Mouse (Mus musculus) forebrain, postnatal 0 days (tissue): ENCODE data around the gene I0C0044D17Rik. TPM values are rescaled to one million over a fixed set of nuclear protein-coding genes. Genes with fewer than 3 reads are reported as not detected.

Source experiments
- ATAC-seq: fragments of 200-750 bp; cut with Nextera tagmentation; 2 replicates; pipeline ENCODE4 v1.8.0; 2017; ENCODE audit warnings: mild to moderate bottlenecking, moderate library complexity
- DNase-seq: peaks from one replicate; pipeline ENCODE4 v3.0.0-alpha.2; 2015
- H3K27ac ChIP-seq: fragments of 300-500 bp; sonication (generic); 2 replicates; pipeline ENCODE4 v1.5.1; 2014; ENCODE audit warnings: low read depth, mild to moderate bottlenecking, antibody characterized with exemption, low read length, moderate library complexity, mixed read lengths
- H3K27me3 ChIP-seq: fragments of 300-500 bp; sonication (generic); 2 replicates; pipeline ENCODE4 v1.6.1; 2014; ENCODE audit warnings: mild to moderate bottlenecking, low read length, mixed read lengths; ENCODE audit not compliant: insufficient read depth
- H3K36me3 ChIP-seq: fragments of 300-500 bp; sonication (generic); 2 replicates; pipeline ENCODE4 v1.6.1; 2014; ENCODE audit warnings: mild to moderate bottlenecking, moderate library complexity; ENCODE audit not compliant: insufficient read depth
- H3K4me1 ChIP-seq: fragments of 300-500 bp; sonication (generic); 2 replicates; pipeline ENCODE4 v1.6.1; 2014; ENCODE audit warnings: antibody characterized with exemption; ENCODE audit not compliant: insufficient read depth
- H3K4me2 ChIP-seq: fragments of 300-500 bp; sonication (generic); 2 replicates; pipeline ENCODE4 v1.6.1; 2014; ENCODE audit warnings: low read depth, mild to moderate bottlenecking, moderate library complexity
- H3K4me3 ChIP-seq: fragments of 300-500 bp; sonication (generic); 2 replicates; pipeline ENCODE4 v1.5.1; 2014; ENCODE audit warnings: low read depth, low read length, mixed read lengths
- H3K9ac ChIP-seq: fragments of 300-500 bp; sonication (generic); 2 replicates; pipeline ENCODE4 v1.6.1; 2014; ENCODE audit warnings: mild to moderate bottlenecking
- H3K9me3 ChIP-seq: fragments of 300-500 bp; sonication (generic); 2 replicates; pipeline ENCODE4 v1.6.1; 2016; ENCODE audit warnings: low read length
- CTCF ChIP-seq: sonication (generic); IDR thresholded peaks from 2 replicates; pipeline ENCODE4 v1.5.1; 2016; ENCODE audit warnings: antibody characterized with exemption, control low read depth, low read depth
- WGBS: fragments of 180-500 bp; shearing (Covaris S2); extraction: QIAGEN DNeasy Blood & Tissue Kit; methylation state at CpG from one replicate; pipeline ENCODE4 v1.1.7; 2014; 5-methylcytosine and 5-hydroxymethylcytosine counted together
- polyA plus RNA-seq: library from polyadenylated mRNA; unstranded; fragments of >200 nt; fragmentation: Nextera tagmentation; extraction: Ambion mirVana; gene quantifications from 2 replicates; pipeline ENCODE4 v1.2.1, GENCODE M21; 2015
- total RNA-seq: library from RNA; depleted of rRNA; stranded (reverse); fragments of >200 nt; gene quantifications from 2 replicates; pipeline ENCODE4 v1.2.3, GENCODE M21; 2014; rRNA removed

Gene I0C0044D17Rik
- total and polyA plus RNA-seq, 2 experiments from 2014 or later = not detected

- no peak overlapping the region for H3K9ac ChIP-seq
- DNase-seq (no peak), ATAC-seq (no peak)
- no peaks in the 10 kb centered on the region for H3K9me3 ChIP-seq
- no peaks in the 10 kb centered on the region for H3K36me3 ChIP-seq
- no peaks in the 10 kb centered on the region for H3K27me3 ChIP-seq
- H3K27ac ChIP-seq = no peak overlapping the region
- no peaks in the 10 kb centered on the region for H3K4me1 ChIP-seq
- no peak overlapping the region for H3K4me2 ChIP-seq
- TF ChIP-seq CTCF = no peak
- H3K4me3 ChIP-seq = no peak overlapping the region
- WGBS = 89% methylated on average over 6 of the region's 6 CpGs
Measured at GRCm38 (mm10) chr4:98777464-98777863, 46.2 kb downstream of the I0C0044D17Rik start.

DNA sequence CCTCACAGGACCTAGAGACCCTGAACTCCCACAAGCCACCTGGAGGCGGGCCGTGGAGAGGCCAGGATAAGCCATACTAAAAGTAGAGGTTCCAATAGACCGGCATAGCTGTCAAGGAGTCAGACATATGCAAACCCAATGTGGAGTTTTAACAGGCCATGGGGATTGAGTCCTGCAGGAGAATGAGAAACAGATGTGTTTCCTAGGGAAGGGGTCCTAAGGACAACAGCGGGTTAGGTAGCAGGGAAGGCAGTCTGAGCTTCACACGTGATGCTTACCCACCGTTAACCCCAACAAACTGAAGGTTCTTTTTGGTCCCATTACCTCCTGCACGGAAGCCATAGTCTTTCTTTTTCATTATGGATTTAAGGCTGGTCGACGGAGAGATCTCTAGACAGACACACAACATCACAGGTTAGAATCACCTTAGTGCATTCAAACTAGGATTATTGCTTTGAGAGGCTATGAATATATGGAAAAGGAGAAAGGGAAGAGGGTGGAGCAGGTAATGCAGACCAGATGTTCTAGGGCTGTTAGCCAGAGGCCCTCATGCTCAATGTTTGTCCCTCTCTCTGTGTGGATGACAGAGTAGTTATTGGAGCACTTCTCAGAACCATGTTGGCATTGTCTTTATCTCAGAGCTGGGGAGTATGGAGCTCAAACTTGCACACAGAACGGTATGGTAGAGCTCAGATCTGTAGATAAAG, 46.8 kb downstream of the I0C0044D17Rik start:
- TF ChIP-seq CTCF = no peak
- WGBS = 94% methylated on average over 10 of the region's 10 CpGs
- ATAC-seq = no peak
- Histone ChIP-seq H3K4me3 (no peak overlapping the region), H3K36me3 (no peaks in the 10 kb centered on the region), H3K27me3 (no peaks in the 10 kb centered on the region), H3K9me3 (no peaks in the 10 kb centered on the region), H3K4me1 (no peaks in the 10 kb centered on the region), H3K4me2 (no peak overlapping the region), H3K9ac (no peak overlapping the region), H3K27ac (no peak overlapping the region)
- DNase-seq = no peak

GRCm38 (mm10) chr4:98773785-98774184, 49.9 kb downstream of the I0C0044D17Rik start:
- Histone ChIP-seq H3K4me3 (no peak overlapping the region), H3K9me3 (no peaks in the 10 kb centered on the region), H3K27me3 (no peaks in the 10 kb centered on the region), H3K9ac (no peak overlapping the region), H3K4me2 (no peak overlapping the region), H3K27ac (no peak overlapping the region), H3K4me1 (no peaks in the 10 kb centered on the region), H3K36me3 (no peaks in the 10 kb centered on the region)
- 95% methylated on average over 5 of the region's 5 CpGs for WGBS
- no peak for ATAC-seq
- DNase-seq = no peak
- TF ChIP-seq CTCF = no peak

Other genes starting within 250 kb of the I0C0044D17Rik start
- gene L1td1, start 97.1 kb downstream of the I0C0044D17Rik start, total RNA-seq = not detected in 2 replicates
- gene L1td1, start 97.1 kb downstream of the I0C0044D17Rik start, polyA plus RNA-seq = 0.05 TPM in 1 of 2 replicates, not detected in the other
- gene Kank4, start 6.3 kb downstream of the I0C0044D17Rik start, total RNA-seq = 1.5 and 1.9 TPM in 2 replicates
- 0.17 and 0.20 TPM in 2 replicates for gene Kank4, start 6.3 kb downstream of the I0C0044D17Rik start, polyA plus RNA-seq
- 16.6 and 32.3 TPM in 2 replicates for gene Usp1, start 100.0 kb upstream of the I0C0044D17Rik start, total RNA-seq
- 34.1 and 35.2 TPM in 2 replicates for gene Usp1, start 100.0 kb upstream of the I0C0044D17Rik start, polyA plus RNA-seq
- gene Angptl3, start 207.1 kb upstream of the I0C0044D17Rik start, total RNA-seq = not detected in 2 replicates
- 0.21 and 0.54 TPM in 2 replicates for gene Angptl3, start 207.1 kb upstream of the I0C0044D17Rik start, polyA plus RNA-seq